Mouse (Mus musculus) retina, adult 2 months (tissue): ENCODE data around the gene Carnmt1.

Experiments
- DNase-seq: peaks from one replicate; pipeline ENCODE4 v3.0.0-alpha.2; 2012; ENCODE audit warnings: low read depth, low spot score

The Carnmt1 gene

DNA sequence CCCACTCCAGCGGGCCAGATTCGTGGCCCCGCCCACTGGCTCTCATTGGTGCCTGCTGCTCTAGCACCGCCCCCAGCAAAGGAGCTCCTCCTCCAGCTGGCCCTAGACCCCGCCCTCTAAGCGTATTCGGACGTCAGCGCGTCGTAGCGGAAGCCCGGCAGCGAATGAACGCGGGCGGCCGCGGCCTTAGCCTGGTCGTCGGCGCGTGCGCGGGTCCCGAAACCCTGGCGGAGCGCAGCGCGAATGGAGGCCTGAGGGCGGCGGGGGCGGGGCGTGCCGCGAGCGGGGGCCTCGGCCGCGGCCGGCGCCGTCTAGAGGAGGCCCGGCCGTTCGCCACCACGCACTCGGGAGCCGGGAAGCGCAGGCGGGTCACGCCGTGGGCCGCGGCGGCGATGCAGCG lies at the start of gene Carnmt1:
Gene Carnmt1 (plus strand): TSS at position 157 of the 400 bp plus-strand sequence.
- peak; percentile 97 for DNase-seq

DNA sequence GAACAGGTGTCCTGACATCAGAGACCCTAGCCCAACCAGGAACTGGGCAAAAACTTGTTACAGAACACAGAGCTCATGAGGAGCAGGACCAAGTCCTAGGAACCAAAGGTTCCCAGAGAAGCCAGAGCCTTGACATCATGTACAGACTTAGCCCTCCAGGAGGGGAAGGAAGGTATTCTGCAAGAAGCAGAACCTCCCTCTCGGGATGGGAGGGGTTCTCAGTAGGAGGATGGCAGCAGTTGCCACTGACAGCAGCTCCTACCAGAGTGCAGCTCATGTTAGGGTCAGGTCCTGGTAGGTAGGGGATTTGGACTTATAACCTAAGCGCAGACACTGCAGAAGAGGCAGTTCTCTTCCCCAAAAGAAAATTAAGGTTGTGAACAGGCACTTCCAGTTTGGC lies 46.7 kb upstream of the Carnmt1 start:
- DNase-seq, result no peak

DNA sequence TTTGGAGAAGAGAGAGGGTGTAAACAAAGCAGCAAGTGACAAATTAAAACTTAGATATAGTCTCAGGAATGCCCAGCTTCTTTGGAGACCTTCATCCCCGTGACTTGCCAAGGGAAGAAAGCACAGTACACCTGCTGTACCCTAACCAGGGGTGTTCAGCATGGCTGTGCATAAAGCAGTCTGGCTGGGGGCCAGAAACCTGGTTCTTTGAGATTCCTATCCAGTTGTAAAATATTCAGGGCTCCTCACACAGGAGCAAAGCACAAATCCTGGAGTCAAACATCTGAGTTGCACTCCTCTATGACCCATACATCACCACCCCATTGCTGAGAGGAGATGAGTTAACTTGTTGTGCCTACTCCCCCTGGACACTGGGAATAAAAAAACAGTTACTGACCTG lies 41.0 kb upstream of the Carnmt1 start:
- DNase-seq, result no peak

DNA sequence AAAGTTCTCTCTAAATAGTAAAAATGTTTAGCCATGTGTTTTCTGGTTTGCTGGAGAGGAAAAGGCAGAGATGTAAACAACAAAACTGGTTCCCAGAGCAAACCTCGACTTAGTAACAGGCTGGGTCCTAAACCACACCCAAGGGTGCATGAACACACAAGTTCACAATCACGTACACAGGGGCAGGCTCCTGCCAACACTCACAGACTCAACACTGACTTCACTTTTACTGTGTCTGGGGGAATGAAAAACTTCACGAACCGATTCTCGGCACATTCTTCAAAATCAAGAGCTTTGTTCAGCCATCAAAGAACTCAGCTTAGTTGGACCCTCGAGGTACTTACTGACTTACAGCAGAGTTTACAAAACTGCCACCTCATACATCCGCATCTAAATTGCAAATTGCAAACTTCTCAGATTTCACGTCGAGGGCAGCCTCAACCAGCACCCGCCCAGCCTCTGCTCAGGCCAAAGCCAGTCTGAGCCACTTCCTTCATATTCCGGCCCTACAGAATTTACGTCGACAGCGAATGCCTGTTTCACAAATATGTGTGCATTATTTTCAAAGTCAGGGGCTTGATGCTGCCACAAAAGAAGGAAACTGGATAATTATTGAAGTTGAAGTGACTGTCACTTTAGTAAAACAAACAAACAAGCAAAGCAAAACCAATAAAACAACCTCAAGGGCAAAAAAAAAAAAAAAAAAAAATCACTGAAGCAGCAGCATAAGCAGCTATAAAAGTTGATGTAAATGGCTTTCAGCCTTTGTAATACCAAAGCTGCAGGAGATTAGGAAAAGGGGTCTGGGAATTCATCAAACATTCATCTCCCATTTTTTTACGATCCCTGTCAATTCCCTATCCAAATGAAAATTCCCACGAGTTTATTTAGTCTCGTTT lies 40.1 kb upstream of the Carnmt1 start:
- DNase-seq, result no peak

DNA sequence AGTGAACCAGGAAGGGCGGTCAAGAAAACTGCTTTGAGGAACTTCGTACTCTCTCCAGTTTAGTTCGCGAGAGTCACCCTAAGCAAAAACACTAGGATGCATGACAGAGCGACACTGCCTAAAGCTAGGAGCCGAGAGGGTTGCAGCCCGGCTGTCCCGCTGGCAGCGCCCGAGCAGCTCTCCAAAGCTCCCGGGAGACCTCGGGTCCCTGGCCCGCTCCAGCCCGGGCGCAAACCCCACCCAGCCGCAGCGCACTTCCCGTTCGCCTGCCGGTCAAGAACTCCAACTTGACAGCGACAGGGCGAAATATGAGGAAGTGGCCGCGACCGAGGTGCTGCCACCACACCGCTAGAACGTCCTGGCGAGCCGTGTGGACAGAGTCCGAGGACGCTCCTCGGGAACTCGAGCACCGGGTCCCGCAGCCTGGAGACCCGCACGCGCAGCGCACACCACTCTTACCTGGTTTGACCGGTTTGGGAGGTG lies 39.4 kb upstream of the Carnmt1 start:
- no peak for DNase-seq

DNA sequence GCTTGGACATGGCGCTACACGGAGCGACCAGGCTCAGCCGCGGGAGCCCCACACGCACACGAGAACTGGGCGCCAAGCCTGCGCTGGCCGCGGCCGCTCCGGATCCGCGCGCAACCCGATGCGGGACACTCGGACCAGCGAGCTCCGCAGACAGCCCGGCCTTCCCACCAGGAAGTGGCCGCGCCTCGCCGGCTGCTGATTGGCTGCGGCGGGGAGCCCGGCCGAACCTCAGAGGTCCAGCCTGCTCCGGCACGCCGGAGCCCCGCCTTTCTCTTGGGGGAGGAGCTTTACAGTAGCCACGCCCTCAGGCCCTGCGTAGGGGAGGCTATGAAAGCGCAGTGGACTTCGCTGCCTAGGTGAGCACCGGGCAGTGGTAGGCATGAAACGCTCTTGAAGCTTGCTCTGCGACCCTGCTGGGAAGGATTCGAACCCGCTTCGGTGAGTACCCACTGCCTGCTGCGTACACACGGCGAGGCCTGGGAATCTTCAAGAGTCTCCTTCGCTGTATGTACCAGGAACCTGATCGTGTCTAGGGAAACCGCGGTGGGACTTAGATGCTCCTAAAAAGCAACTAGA lies 38.8 kb upstream of the Carnmt1 start, which contains the start of the genes Ostf1 and Nmrk1:
Gene Ostf1 (minus strand): TSS at position 180 of the 576 bp plus-strand sequence.
Gene Nmrk1 (plus strand): TSS at position 307 of the 576 bp plus-strand sequence.
- peak; percentile 86 for DNase-seq

DNA sequence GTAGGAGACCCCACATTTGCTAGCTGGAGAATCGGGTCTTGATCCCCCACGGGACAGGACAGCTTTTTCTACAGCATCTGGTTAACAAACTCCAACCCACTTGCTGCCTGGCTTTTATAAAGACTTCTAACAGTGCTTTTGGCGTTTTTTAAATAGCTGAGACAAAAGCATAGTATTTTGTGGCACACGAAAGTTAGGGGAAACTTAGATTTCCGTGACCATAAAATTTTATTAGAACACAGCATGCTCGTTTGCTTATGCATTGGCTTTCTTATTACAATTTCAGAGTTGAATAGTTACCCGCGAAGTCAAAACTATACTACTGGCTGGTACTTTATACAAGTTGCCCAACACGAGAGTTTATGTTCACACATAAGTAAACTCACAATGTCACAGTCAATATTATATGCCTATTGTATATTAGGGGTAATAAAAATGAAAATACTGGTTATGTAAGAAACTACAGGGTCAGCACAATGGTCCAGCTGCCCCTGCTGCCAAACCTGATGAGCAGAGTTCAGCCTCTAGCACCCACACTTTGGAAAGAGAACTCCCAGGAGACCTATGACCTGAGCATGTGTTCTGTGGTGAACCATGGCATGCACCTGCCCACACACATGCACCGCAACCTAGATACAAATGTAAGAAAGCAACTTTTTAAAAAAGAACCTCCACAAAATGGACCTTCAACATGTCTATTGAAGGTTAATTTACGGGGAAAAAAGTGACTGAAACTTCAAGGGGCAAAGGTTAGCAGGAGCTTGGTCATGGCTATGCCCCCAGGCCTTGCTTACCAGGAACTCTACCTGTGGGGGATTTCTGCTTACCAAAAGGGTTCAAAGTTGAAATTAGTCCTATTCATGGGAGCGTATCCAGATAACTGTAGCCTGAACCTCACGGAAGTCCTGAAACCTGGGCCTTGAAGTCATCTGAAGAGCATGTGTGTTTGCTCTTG lies 38.1 kb upstream of the Carnmt1 start:
- no peak for DNase-seq

DNA sequence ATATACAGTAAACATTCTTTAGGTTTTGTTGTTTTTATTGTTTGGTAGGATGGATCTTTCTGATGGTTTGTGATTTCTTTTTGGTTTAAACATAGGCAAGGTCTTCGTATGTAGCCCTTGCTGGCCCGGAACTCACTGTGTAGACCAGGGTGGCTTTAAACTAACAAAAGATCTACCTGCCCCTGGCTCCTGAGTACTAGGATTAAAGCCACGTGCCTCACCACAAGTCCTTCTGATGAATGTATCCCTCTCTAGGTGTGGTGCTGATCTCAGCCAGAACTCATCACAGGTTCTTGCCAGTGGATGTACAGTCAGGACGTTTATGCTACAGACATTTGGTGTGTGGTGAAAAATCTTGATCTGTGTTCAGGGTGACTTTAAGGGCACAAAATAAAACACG lies 32.6 kb upstream of the Carnmt1 start:
- no peak for DNase-seq

DNA sequence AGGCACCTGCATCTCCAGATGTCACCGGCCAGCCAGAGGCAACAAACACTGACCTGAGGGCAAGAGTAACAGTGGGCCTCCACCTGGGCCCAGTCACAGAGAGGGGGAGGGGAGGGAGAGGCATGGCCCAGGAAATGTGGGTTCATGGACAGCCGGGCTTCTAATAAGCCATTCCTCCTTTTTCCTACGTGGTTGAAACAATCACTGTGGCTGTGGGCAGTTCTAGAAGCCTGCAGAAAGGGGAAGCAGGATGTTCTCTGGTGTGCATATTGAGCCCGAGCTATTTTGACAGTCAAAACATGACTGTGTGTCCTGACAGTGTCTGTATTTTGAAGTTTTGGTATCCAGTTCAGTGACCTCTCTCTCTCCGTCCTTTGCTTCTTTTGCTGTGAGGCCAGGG lies 31.6 kb upstream of the Carnmt1 start:
- no peak for DNase-seq

DNA sequence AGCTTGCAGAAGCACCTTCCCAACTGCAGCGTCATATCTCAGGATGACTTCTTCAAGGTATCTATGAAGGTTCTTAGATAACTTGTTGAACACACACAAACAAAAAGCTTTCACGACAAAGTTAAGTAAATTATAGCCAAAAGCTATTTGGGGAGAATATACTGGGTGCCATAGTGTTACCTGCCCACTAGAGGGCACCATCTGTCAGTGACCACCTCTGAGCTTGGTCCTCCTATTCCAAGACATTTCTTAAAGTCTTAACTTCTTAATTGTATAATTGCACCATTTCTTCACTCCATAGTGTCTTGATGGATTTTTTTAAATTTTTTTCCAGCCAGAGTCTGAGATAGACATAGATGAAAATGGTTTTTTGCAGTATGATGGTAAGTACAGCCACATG lies 31.0 kb upstream of the Carnmt1 start:
- DNase-seq, result no peak

DNA sequence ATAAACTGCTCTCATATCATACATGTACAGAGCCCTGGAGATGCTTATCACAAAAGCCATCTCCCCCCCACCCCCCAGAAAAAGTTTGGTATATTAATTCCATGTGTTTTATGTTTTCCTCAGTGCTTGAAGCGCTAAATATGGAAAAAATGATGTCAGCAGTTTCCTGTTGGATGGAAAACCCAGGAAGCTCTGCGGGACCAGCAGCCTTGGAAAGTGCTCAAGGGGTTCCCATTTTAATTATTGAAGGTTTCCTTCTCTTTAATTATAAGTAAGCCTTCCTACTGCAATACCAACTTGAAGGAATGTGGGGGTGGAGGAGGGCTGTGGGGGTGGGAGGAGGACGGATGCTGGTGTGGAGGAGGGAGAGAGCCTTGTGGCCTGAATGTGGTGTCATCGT lies 29.6 kb upstream of the Carnmt1 start:
- no peak for DNase-seq

DNA sequence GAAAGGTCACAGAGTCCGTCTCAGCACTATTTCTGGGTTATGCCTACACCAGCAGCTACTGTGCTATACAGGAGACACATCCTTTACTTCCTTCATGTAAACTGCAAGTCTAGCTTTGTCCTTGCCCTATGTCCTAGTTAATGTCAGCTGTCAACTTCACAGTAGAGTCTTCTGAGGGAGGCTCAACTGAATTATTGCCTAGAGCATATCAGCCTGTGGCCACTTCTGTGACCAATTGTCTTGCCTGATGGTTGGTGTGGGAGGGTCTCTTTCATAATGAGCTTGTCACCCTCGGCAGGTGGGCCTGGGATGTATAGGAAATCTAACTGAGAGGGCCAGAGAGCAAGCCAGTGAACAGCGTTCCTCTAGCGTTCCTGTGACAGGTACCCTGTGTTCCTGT lies 27.2 kb upstream of the Carnmt1 start:
- no peak for DNase-seq

DNA sequence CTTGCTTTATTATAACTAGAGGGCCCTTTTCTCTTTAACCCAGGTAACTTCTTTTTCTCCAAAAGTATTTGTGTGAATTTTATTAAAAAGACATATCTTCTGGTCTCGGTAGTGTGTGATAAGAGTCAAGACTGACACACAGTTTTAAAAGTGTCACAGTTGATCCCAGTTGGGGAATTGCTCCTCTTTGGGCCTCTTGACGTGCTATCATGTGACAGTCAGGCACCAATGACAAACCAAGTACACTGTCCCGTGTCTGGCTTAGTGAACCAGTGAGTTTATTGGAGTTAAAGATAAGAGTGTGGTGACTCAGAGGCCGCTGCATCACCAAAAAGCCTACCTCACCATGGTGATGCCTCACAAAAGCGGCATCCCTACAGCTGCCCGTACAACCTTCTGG lies 26.5 kb upstream of the Carnmt1 start:
- DNase-seq, result no peak

DNA sequence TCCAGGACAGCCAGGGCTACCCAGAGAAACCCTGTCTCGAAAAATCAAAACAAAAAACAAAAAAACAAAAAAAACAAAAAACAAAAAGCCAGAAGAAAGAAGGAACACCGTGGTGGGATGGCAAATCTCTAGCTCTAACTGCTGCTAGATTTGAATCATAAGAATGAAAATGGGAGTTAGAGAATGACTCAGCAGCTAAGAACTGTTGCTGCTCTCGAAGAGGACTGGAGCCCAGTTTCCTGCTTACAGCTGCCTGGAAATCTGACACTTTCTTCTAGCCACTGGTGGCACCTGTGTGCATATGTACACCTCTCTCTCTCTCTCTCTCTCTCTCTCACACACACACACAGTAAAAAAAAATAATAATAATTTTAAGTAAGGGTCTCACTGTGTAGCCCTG lies 24.2 kb upstream of the Carnmt1 start:
- no peak for DNase-seq

DNA sequence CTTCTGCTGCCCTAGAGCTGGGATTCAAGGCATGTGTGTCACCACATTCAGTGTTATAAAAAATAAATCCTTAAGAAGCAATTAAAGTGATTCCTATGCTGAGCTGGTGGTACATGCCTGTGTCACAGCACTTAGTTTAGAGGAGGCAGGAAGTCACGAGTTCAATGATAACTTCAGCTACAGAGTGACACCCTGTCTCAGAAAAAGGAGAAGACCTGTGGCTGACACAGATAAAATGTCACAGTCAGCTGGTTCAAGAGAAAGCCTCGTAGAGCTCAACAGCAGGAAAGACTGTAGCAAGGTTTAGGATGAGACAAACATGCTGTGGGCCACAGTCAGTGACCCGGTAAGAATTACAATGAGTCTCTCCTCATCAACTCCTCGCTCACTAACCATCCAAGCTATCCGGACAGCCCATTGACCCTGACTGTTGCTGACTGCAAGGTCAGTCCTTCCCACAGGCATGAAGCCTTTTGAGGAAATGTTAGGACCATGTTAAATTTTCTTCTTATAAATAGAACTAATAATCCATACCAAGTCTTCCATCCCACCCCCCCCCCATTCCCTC lies 23.6 kb upstream of the Carnmt1 start:
- no peak for DNase-seq

DNA sequence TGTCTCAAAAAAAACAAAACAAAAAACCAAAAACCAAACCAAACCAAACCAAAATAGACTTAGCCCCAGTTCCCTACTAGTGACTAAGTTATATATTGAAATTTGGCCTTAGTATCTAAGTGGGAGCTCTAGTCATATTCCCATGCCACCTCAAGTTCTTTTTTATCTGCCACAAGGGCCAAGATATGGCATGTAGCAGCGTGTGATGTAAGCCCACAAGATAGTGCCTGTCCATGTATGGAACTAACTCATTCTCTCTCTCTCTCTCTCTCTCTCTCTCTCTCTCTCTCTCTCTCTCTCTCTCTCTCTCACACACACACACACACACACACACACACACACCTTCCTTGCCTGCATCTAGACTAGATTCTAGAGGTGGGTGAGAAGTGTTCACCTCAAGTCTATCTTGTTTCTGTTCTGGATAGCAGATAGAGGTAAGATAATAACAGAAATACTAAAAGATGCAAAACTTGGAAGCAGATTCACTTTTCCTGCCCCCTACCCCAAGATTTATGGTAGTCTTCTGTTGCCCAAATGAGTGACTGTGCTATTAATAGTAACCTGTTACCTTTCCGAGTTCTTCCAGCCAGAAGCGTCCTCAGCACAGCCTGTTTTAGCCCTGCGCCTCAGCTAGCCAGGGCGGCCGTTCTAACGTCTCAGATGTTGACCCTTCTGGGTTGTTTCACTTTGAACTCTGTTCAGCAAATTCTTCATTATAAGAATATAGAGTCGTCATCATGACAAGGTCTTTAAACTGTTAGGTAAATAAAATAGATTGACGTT lies 22.6 kb upstream of the Carnmt1 start:
- no peak for DNase-seq

DNA sequence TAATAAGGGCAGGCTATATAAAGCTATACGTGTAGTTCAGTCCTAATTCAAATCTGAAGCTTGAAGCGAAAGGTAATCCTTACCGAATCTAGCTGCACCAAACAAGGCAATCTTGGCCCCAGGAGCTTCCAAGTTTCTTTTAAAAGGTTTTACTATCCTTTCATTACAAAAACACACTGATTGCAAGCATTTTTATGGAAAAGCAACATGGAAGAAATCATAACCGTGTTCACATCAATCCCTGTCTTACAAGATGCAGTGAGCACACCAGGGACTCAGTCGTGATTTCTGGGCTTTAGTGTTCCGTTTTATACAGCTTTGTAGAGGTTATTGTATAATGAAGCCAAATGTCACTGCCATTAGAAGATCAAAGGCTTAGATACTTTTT lies 22.0 kb upstream of the Carnmt1 start:
- DNase-seq, result no peak

DNA sequence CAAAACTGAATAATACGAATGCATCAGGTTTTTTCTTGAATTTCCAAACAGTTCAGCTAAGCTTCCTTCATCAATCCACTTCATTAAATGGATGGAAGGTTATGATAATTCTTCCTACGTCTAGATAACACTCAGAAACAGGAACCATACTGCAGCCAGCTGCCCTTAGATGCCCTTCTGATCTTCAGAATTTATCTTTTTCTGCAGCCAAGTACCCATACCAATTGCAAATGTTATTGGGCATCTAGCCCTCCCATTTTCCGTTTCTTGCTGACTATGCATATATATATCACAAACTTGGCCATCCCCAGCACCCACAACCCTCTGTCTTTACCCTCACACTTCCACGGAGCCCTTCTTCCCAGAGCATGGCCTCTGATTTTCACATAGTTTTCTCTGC lies 20.6 kb upstream of the Carnmt1 start:
- DNase-seq, result no peak

DNA sequence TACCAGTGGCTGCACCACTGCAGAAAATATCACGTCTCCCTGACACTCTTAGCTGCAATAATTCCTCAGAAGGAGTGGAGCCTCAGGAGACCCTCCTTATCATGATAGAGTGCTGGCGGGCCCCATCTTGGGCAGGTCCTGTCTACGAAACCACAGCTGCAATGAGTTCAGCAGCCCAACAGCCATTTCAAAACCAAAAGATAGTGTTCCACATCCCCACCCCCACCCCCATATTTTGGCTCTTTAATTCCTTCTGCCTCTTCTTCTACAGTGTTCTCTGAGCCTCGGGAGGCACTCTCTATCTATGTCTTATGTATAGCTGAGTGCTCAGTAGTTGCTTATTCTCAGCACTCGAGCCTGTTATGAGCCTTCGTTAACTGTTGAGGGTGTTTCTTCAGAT lies 20.1 kb upstream of the Carnmt1 start:
- no peak for DNase-seq

DNA sequence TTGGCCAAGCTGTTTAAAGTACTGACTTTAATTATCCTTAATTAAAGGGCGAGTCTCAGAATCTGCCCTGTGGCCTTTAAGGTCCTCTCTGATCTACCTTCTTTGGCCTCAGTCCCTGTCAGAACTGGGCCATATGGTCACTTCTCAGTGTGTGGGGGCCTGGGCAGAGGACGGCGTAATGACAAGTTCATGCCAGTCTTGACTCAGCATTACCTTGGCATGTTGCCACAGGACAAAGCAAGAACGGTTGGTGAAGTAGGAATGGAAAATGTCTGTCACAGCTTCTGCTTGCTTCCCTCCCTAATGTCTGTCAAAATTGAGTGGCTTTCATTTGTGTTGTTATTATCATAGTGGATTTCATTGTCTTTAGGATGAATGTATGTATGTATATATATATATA lies 18.0 kb upstream of the Carnmt1 start:
- no peak for DNase-seq

DNA sequence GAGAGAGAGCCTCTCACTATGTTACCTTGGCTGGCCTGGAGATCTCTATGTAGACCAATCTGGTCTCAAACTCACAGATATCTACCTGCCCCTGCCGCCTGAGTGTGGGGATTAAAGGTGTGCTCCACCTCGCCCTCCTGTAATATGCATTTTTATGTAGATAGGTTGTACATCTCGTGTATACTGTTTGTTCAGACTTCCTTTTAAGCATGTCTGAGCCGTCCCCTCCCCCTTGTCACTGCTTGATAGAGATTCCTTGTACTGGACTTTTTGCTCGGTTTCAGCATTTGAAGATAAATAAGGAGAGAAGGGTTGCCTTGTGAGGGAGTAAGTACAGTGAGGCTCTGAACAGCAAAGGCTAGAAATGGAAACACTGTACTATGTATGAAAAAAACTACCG lies 17.5 kb upstream of the Carnmt1 start:
- no peak for DNase-seq
